Mouse (Mus musculus) kidney, adult 2 months (tissue): Measurements from ENCODE around the gene Pkp1.

Experiments used
- CTCF ChIP-seq: fragments of 200-500 bp; conservative IDR thresholded peaks from 2 replicates; pipeline ENCODE4 v1.5.1; 2011; ENCODE audit warnings: low read depth, mild to moderate bottlenecking, control low read depth, low read length, moderate library complexity, mixed read lengths; ENCODE audit not compliant: insufficient read depth, insufficient read length
- POLR2A ChIP-seq: fragments of 200-500 bp; IDR thresholded peaks from one replicate; pipeline ENCODE4 v1.6.1; 2011; ENCODE audit warnings: low read depth, low read length, control low read depth

DNA sequence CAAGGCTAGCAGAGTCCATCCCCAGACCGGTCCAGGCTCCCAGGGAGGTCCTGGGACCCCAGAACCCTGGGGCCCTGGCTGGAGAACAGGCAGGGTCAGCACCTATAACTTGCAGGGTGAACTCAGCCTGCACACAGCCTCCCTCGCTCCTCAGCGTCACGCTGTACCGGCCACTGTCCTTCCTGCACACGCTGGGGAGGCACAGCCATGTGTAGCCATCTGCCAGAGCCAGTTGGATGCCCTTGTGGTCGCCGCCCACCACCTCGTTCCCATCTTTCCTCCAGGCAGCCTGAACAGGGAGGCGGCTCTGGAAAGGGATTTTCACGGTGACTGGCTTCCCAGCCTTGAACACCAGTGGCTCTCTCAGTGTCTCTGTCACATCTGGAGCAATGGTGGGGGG is 45.6 kb upstream of the Pkp1 start:
- TF ChIP-seq CTCF (no peak), POLR2A (no peak)
